Mouse (Mus musculus) spleen, adult 2 months (tissue): Measurements from ENCODE around the gene Olfr521.

Experiments
- CTCF ChIP-seq: fragments of 200-500 bp; IDR thresholded peaks from 2 replicates; pipeline ENCODE4 v1.5.1; 2011; ENCODE audit warnings: mild to moderate bottlenecking, inconsistent platforms; ENCODE audit not compliant: insufficient read depth, insufficient read length, insufficient replicate concordance; ENCODE audit errors: extremely low read depth
- POLR2A ChIP-seq: fragments of 200-500 bp; IDR thresholded peaks from 2 replicates; pipeline ENCODE4 v1.6.1; 2011; ENCODE audit warnings: low read depth, low read length, inconsistent platforms

- TF ChIP-seq POLR2A (no peak), CTCF (no peak)
Measured at GRCm38 (mm10) chr7:99734612-99735011, 28.7 kb upstream of the Olfr521 start.
